Mouse (Mus musculus) cerebellum, postnatal 4 days (tissue): Measurements from ENCODE around the gene Zfp865.

Experiments used
- DNase-seq, 2 experiments: peaks; one replicate each; pipeline ENCODE4 v3.0.0; 2022; ENCODE audit warnings: low spot score in 2 of 2, mixed read lengths in 1 of 2

Gene Zfp865

GRCm38 (mm10) chr7:5080815-5081214, 60.6 kb downstream of the Zfp865 start:
- DNase-seq: no peak

DNA sequence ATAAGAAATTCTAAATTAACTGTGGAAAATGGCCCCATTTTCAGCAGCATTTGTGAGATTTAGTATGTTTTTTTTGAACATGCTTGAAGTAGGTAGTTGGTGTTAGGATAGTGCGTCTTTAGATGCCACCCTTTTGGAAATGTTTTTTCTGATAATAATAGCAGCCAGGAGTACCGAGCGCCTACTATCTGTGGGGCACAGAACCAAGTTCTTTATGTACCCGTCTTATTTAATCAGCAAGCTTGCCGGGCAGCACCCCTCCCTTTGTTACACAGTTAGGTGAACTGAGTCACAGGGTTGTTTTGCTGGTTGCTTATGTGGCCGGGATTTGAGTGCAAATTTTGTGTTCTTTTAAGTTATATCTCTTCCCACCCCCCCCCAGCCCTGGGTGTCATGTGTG, 61.1 kb downstream of the Zfp865 start:
- DNase-seq: no peak

DNA sequence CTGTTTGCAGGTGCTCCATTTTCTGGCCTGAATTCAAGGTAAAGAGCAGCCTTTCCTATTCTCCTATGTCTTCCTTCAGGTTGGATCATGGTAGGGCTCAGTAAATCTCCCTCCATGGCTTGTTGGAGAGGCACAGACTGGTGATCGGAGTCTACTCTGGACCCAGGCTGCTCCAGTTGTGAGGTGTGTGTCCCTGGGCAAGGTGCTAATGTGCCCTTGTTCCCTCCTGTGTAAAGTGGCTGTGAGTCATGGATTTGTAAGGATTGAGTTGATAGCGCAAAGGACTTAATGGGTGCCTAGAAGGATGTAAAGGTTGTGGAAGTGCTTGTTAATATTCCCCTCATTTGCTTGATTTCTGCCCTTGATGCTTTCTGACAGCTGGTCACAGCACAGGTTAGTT, 61.8 kb downstream of the Zfp865 start:
- no peak for DNase-seq

DNA sequence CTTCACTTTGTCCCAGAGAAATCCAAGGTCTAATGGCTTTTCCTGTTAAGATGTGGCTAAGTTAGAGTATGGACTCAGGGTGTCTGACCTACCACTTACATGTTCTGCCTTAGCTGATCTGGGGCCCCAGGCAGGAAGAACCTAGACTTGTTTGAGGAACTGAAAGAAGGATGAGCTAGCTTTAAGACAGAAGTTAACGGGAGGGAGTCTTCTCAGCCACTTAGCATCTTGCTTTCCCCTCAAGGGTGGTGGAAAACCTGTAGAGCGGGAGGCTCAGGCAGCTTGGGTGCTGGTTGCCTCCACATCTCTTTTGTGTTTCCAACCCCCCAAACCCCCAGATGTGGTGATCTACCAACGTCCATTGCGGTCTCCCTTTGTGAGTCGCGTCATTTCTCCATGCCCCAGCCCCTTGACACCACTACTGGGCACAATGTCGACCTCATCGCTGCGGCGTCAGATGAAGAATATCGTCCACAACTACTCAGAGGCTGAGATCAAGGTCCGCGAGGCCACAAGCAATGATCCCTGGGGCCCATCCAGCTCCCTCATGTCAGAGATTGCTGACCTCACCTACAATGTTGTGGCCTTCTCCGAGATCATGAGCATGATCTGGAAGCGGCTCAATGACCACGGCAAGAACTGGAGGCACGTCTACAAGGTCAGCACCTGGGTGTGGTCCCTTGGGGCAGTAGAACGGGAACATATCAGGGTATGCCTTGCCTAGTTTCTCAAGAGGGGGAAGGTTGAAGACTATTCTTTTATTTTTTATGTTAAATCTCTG, 63.3 kb downstream of the Zfp865 start:
- no peak for DNase-seq

GRCm38 (mm10) chr7:5085512-5085911, 65.3 kb downstream of the Zfp865 start:
- no peak for DNase-seq
